Mouse (Mus musculus): ENCODE measurements around the gene Slc4a3. TPM values are rescaled to one million over a fixed set of nuclear protein-coding genes. Genes with fewer than 3 reads are reported as not detected.

The Slc4a3 gene
- polyA plus RNA-seq, 1 experiment from 2014 or later = 43.0 TPM

DNA sequence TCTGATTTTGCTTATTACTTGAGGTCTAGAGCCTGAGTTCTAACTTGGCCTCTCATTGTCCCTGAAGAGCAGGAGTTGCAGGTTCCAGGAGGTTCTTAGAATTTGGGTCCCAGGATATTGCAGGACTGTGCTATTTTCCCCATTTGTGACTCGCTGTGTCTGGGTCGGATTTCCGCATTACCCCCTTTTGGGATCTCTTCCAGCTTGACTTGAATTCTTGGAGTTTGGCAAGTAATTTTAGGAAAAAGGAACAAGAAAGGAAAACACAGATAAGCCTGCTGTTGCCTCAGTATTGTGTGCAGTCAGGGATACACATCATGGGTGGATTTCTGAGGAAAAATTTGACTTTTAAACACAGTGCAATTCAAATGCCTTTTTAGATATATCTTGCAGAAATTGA lies 40.7 kb downstream of the Slc4a3 start:
- no peaks in the 10 kb centered on the region for H3K36me3 ChIP-seq (replicated peaks; ENCODE audit: control insufficient read depth, insufficient read depth)
- no peak overlapping the region for H3K4me2 ChIP-seq (replicated peaks)
- WGBS = 97% methylated on average over 3 of the region's 3 CpGs
- no peak for DNase-seq (ENCODE audit: low spot score)
- no peak for ATAC-seq (ENCODE audit: low FRiP score)
- H3K27ac ChIP-seq = no peak overlapping the region
- H3K4me1 ChIP-seq (replicated peaks; ENCODE audit: control insufficient read depth, insufficient read depth, low read length) = peaks cover 7% of the 10 kb centered on the region
- no peaks in the 10 kb centered on the region for H3K27me3 ChIP-seq (ENCODE audit: control insufficient read depth, insufficient read depth, low read length)
- no peaks in the 10 kb centered on the region for H3K9me3 ChIP-seq (ENCODE audit: control insufficient read depth, low read length)
- no peak overlapping the region for H3K9ac ChIP-seq
- no peak overlapping the region for H3K4me3 ChIP-seq (replicated peaks; ENCODE audit: low read length)

DNA sequence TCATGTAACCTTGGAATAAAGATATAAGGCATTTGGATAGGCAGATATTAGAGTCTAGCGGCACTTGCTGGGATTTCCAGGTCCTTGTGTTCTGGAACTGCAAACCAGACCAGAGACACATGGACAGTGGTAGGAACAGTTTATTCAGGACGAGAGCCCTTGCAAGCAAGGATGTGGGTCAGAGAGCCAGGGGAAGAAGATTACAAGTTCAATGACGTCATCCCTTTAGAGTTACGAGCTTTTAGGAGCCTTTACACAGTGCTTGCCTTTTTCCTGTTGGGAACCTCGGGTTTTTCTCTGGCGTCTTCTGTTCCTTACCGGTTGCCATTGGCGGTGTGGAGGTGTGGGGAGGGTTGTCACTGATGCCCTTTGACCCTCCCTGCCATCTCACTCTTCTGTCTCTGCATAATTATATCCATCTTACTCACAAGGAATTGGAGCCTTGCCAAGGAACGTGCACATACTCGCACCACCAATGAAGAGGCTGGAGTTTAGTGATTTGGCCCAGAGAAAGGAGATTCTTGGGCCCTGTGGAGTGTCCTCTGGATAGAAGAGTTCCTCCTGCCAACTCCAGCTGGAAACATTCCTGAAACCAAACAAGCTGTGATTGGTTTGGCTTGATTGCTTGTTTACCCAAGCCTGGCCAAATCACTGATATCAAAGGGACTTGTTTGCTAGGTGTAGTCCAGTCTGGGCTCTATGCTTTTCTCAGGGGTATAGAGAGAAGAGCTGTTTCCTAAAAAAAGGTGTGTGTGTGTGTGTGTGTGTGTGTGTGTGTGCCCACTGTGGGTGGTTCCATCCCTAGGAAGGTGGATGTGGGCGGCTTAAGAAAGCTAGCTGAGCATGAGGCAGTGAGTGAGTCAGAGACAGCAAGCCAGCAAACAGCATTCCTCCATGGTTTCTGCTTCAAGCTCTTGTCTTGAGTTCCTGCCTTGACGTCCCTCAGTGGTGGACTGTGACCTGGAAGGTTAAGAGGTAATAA lies 42.0 kb downstream of the Slc4a3 start:
- ATAC-seq (ENCODE audit: low FRiP score) (no peak), DNase-seq (ENCODE audit: low spot score) (no peak)

DNA sequence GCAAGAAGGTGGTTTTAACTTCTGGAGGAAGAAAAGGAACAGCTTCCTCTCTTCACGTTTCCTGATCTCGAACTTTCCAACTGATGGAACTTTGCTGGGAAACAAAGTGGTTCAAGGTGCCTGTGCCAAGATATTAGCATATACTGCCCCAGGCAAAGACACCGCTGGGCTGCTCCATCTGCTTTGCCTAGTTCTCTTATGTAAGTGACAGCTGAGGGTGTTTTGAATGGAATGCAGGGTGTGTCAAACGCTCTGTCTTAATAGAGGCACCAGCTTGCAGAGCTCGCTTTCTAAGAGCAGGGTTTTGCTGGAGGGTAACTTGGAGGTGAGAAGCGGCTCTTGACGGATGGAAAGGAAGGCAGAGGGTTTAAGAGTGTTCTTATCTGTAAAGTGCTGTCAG lies 42.8 kb downstream of the Slc4a3 start:
- peaks cover 5% of the 10 kb centered on the region; the same call in 1 of the 2 replicates for H3K4me1 ChIP-seq (replicated peaks; ENCODE audit: control insufficient read depth, insufficient read depth, low read length)
- no peak overlapping the region for H3K4me3 ChIP-seq (replicated peaks; ENCODE audit: low read length)
- DNase-seq (ENCODE audit: low spot score) (peak; percentile 54), ATAC-seq (ENCODE audit: low FRiP score) (0 out of 2 replicates have a peak, but pooled peaks have one; percentile 40)
- no peaks in the 10 kb centered on the region for H3K27me3 ChIP-seq (ENCODE audit: control insufficient read depth, insufficient read depth, low read length)
- WGBS = 24% methylated on average over 7 of the region's 7 CpGs
- H3K36me3 ChIP-seq (replicated peaks; ENCODE audit: control insufficient read depth, insufficient read depth) = no peaks in the 10 kb centered on the region
- no peak overlapping the region for H3K4me2 ChIP-seq (replicated peaks)
- H3K9me3 ChIP-seq (ENCODE audit: control insufficient read depth, low read length) = no peaks in the 10 kb centered on the region
- no peak overlapping the region for H3K27ac ChIP-seq
- no peak overlapping the region for H3K9ac ChIP-seq

More for the DNA sequence above, 42.0 kb downstream of the Slc4a3 start:
- 76% methylated on average over 12 of the region's 12 CpGs for WGBS
- no peak overlapping the region for H3K9ac ChIP-seq
- H3K4me3 ChIP-seq (replicated peaks; ENCODE audit: low read length) = no peak overlapping the region
- no peaks in the 10 kb centered on the region for H3K36me3 ChIP-seq (replicated peaks; ENCODE audit: control insufficient read depth, insufficient read depth)
- H3K27ac ChIP-seq = no peak overlapping the region
- H3K9me3 ChIP-seq (ENCODE audit: control insufficient read depth, low read length) = no peaks in the 10 kb centered on the region
- no peaks in the 10 kb centered on the region for H3K27me3 ChIP-seq (ENCODE audit: control insufficient read depth, insufficient read depth, low read length)
- H3K4me1 ChIP-seq (replicated peaks; ENCODE audit: control insufficient read depth, insufficient read depth, low read length) = peaks cover 5% of the 10 kb centered on the region; the same call in 1 of the 2 replicates
- no peak overlapping the region for H3K4me2 ChIP-seq (replicated peaks)

DNA sequence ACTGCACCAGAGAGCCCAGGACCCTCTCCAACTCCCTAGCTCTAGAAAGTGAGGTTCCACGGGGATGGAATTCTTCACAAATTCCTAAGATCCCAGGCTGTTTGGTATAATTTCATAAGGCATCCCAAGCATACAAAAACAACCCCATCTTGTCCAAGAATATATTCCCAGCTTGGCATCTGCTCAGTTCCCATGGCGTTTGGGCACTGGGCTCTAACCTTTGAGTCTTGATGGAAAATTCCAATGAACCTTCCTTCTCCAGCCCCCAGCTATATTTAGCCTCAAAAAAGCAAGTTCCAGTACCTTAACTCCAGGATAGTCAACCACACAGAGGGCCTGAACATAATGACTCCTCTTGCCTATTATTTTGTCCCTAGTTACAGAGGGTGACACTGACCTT lies 43.9 kb downstream of the Slc4a3 start:
- 91% methylated on average over 2 of the region's 2 CpGs for WGBS
- Histone ChIP-seq H3K36me3 (replicated peaks; ENCODE audit: control insufficient read depth, insufficient read depth) (no peaks in the 10 kb centered on the region), H3K27ac (no peak overlapping the region), H3K4me1 (replicated peaks; ENCODE audit: control insufficient read depth, insufficient read depth, low read length) (peaks cover 14% of the 10 kb centered on the region), H3K27me3 (ENCODE audit: control insufficient read depth, insufficient read depth, low read length) (no peaks in the 10 kb centered on the region), H3K4me2 (replicated peaks) (no peak overlapping the region), H3K9ac (no peak overlapping the region), H3K9me3 (ENCODE audit: control insufficient read depth, low read length) (no peaks in the 10 kb centered on the region), H3K4me3 (replicated peaks; ENCODE audit: low read length) (no peak overlapping the region)
- ATAC-seq (ENCODE audit: low FRiP score) (no peak), DNase-seq (ENCODE audit: low spot score) (no peak)

DNA sequence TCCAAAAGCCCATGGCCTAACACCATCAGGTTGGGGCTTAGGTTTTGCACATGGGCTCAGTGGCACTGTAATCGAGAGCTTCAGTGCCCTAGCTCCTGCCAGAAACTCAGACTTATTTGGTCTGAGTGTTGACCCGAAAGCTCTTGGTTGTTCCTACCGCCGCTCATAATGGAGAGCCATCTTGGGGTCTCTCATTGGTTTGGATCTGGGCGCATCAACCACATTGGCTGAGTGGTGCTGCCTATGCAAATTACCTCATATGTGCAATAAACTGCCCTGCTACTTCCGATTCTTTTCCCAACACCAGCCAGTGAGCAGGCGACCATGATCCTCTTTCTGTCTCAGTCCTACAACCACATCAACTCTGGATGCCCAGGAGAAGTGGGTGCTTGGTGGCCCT lies 47.9 kb downstream of the Slc4a3 start:
- Histone ChIP-seq H3K9ac (no peak overlapping the region), H3K27ac (no peak overlapping the region)

DNA sequence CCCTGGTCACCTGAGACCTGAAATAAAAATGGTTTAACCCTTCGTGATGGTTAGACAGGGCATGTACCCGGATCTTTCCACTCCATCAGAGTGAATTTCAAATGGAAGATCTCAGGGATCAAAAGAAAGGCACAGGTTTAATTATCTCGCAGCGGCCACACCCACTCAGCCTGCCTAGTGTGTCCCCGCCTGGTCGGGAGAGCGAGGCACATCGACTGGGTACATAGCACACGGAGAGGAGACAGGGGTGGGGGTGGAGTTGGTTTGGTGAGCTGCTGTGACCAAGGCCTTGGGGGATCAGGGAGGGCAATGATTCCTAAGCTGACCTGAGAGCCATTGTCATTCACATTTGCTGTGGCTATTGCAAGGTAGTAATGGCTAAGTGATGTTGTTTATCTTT lies 48.8 kb downstream of the Slc4a3 start:
- H3K4me1 ChIP-seq (replicated peaks; ENCODE audit: control insufficient read depth, insufficient read depth, low read length) = peaks cover 9% of the 10 kb centered on the region
- no peak for ATAC-seq (ENCODE audit: low FRiP score)
- H3K36me3 ChIP-seq (replicated peaks; ENCODE audit: control insufficient read depth, insufficient read depth) = no peaks in the 10 kb centered on the region
- H3K27ac ChIP-seq = no peak overlapping the region
- no peak overlapping the region for H3K4me3 ChIP-seq (replicated peaks; ENCODE audit: low read length)
- H3K4me2 ChIP-seq (replicated peaks) = no peak overlapping the region
- 47% methylated on average over 9 of the region's 9 CpGs for WGBS
- no peaks in the 10 kb centered on the region for H3K27me3 ChIP-seq (ENCODE audit: control insufficient read depth, insufficient read depth, low read length)
- no peak overlapping the region for H3K9ac ChIP-seq
- DNase-seq (ENCODE audit: low spot score) = no peak
- no peaks in the 10 kb centered on the region for H3K9me3 ChIP-seq (ENCODE audit: control insufficient read depth, low read length)

More for the DNA sequence above, 47.9 kb downstream of the Slc4a3 start:
- Histone ChIP-seq H3K27me3 (ENCODE audit: control insufficient read depth, insufficient read depth, low read length) (no peaks in the 10 kb centered on the region), H3K36me3 (replicated peaks; ENCODE audit: control insufficient read depth, insufficient read depth) (no peaks in the 10 kb centered on the region), H3K4me3 (replicated peaks; ENCODE audit: low read length) (no peak overlapping the region), H3K4me1 (replicated peaks; ENCODE audit: control insufficient read depth, insufficient read depth, low read length) (peaks cover 14% of the 10 kb centered on the region), H3K9me3 (ENCODE audit: control insufficient read depth, low read length) (no peaks in the 10 kb centered on the region), H3K4me2 (replicated peaks) (no peak overlapping the region)
- 90% methylated on average over 7 of the region's 7 CpGs for WGBS
- ATAC-seq (ENCODE audit: low FRiP score) = no peak
- DNase-seq (ENCODE audit: low spot score) = no peak

DNA sequence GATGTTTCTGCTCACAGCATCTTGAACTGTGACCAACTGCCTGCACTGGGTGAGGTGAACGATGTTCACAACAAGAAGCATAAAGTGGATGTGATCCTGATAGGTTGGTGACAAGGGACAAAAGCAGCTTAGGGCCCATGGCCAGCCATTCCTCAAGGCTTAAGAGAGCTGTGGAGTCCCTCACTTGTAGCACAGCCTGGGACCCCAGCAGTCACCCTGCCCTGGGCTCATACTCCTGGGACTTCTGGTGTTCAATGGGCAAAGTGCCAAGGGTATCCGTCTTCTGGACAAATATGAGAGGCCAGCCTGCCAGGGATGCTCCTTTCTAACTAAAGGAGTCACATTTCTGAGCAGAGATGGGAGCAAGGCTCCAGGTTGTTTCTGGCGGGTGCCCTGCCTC lies 49.9 kb downstream of the Slc4a3 start:
- WGBS = 75% methylated on average over 3 of the region's 3 CpGs
- Histone ChIP-seq H3K9me3 (ENCODE audit: control insufficient read depth, low read length) (no peaks in the 10 kb centered on the region), H3K9ac (no peak overlapping the region), H3K27ac (no peak overlapping the region), H3K36me3 (replicated peaks; ENCODE audit: control insufficient read depth, insufficient read depth) (no peaks in the 10 kb centered on the region), H3K4me1 (replicated peaks; ENCODE audit: control insufficient read depth, insufficient read depth, low read length) (peaks cover 9% of the 10 kb centered on the region), H3K4me2 (replicated peaks) (no peak overlapping the region), H3K4me3 (replicated peaks; ENCODE audit: low read length) (no peak overlapping the region), H3K27me3 (ENCODE audit: control insufficient read depth, insufficient read depth, low read length) (no peaks in the 10 kb centered on the region)
- ATAC-seq (ENCODE audit: low FRiP score) = no peak
- DNase-seq (ENCODE audit: low spot score) = no peak

DNA sequence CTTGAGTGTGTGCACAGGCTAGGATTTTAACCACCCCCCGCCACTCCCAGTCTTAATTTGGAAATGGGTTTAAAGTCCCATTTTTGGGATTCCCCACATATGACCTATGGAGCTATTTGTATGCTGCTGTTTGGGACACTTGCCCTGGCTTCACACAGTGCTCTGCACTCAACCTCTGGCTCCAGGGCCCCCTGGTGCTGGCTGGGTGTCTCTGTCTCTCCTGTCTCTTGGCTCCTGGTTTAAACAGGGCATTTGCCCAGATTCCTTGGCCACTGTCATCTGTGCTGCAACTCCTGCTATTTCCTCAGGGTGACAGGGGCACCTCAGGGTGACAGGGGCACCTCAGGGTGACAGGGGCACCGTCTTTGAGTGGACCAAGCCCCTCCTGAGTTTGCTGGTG lies 50.8 kb downstream of the Slc4a3 start:
- H3K27me3 ChIP-seq (ENCODE audit: control insufficient read depth, insufficient read depth, low read length) = no peaks in the 10 kb centered on the region
- no peak overlapping the region for H3K27ac ChIP-seq
- no peak for ATAC-seq (ENCODE audit: low FRiP score)
- peaks cover 13% of the 10 kb centered on the region for H3K4me1 ChIP-seq (replicated peaks; ENCODE audit: control insufficient read depth, insufficient read depth, low read length)
- no peak for DNase-seq (ENCODE audit: low spot score)
- no peaks in the 10 kb centered on the region for H3K36me3 ChIP-seq (replicated peaks; ENCODE audit: control insufficient read depth, insufficient read depth)
- H3K4me2 ChIP-seq (replicated peaks) = no peak overlapping the region
- no peaks in the 10 kb centered on the region for H3K9me3 ChIP-seq (ENCODE audit: control insufficient read depth, low read length)
- WGBS = 93% methylated on average over 2 of the region's 2 CpGs
- no peak overlapping the region for H3K4me3 ChIP-seq (replicated peaks; ENCODE audit: low read length)
- no peak overlapping the region for H3K9ac ChIP-seq

DNA sequence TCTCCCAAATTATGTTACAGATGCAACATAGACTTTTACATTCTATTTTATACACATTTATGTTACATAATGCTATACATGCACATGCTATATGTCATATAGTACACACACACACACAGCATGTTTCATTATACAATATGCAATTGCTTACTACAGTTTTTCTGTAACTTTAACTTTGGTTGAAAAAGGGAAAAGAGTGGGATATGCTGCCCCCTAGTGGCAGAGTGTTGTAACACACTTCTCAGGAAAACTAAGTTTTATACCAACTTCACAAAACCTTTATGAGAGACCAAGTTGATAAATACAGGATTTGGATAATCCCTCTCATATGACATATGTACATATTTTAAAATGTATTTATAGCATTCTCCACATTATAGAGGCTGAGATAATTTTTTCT lies 51.6 kb downstream of the Slc4a3 start:
- Histone ChIP-seq H3K4me3 (replicated peaks; ENCODE audit: low read length) (no peak overlapping the region), H3K4me2 (replicated peaks) (no peak overlapping the region), H3K9ac (no peak overlapping the region), H3K36me3 (replicated peaks; ENCODE audit: control insufficient read depth, insufficient read depth) (no peaks in the 10 kb centered on the region), H3K27me3 (ENCODE audit: control insufficient read depth, insufficient read depth, low read length) (no peaks in the 10 kb centered on the region), H3K4me1 (replicated peaks; ENCODE audit: control insufficient read depth, insufficient read depth, low read length) (peaks cover 15% of the 10 kb centered on the region), H3K9me3 (ENCODE audit: control insufficient read depth, low read length) (no peaks in the 10 kb centered on the region), H3K27ac (no peak overlapping the region)
- DNase-seq (ENCODE audit: low spot score) = peak; percentile 85
- ATAC-seq (ENCODE audit: low FRiP score) = no peak

All from hindbrain, embryonic 14.5 days (tissue).